In the genomic region with DNA sequence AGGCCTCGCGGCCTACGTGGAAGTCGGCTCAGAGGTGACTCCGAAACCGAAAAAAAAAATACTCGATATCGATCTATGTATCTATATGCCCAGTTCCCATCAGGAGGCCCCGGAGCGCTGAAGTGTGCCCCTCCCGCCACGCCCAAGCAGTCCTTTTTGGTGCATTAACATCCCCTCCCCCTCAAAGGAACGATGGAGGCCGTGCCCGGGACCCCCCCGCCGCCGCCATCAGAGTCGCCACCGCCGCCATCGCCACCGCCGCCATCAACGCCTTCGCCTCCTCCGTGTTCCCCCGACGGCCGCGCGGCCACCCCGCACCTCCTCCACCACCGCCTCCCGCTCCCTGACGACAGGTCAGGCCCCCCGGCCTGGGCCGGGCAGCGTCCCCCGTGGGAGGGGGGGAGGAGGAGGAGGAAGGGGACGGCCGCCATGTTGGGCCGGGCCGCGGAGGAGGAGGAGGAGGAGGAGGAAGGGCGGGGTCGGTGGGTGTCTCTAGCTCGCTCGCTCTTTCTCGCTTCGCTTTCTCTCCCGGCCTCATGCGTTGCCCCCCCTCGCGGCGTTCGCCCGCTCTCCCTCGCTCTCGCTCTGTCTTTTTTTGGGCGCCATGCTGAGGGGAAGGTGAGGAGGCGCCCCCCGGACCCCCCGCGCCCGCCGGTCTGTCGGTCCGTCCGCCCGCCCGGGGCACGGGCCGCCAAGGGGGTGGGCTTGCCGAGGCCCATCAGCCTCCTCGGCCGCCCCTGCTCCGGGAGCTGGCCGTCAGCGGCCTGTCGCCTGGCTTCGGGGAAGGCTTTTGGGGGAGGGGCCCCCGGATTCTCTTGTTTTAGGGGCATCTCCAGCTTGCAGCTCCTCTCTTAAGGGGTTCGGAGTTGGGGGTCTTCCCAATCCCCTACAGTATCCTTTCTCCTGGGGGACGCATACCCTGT, we compare ENCODE assay signal across 8 mouse cellular contexts. TPM values are rescaled to one million over a fixed set of nuclear protein-coding genes. Genes with fewer than 3 reads are reported as not detected.
DNase-seq lines count a peak whose midpoint lies in the region; ATAC-seq and TF ChIP-seq lines count a peak whose summit lies in the region.

A gene (plus strand): TSS at position 222 of the 923 bp plus-strand sequence.

- peak within 1 kb of the TSS; percentile 97 to 99 for H3K4me3 ChIP-seq in ES-E14 (ENCODE audit: insufficient read depth in 1 of 2, low read depth in 1 of 2, low read length in 2 of 2, poor library complexity in 1 of 2, severe bottlenecking in 1 of 2)
- H3K4me3 ChIP-seq in forebrain, embryonic 15.5 days = peak within 1 kb of the TSS; percentile 78
- peak within 1 kb of the TSS; percentile 90 for H3K4me3 ChIP-seq in lung, adult 2 months (replicated peaks; ENCODE audit: extremely low read depth, low read depth, low read length)
- H3K4me3 ChIP-seq in neural tube, embryonic 15.5 days (replicated peaks) = peak within 1 kb of the TSS; percentile 84

- H3K4me2 ChIP-seq in forebrain, embryonic 15.5 days (replicated peaks) = peak within 1 kb of the TSS; percentile 80
- H3K4me2 ChIP-seq in neural tube, embryonic 15.5 days = peak within 1 kb of the TSS; percentile 71

- peak within 1 kb of the TSS; percentile 100 for H3K9ac ChIP-seq in ES-E14 (ENCODE audit: insufficient read depth, low read depth, low read length, poor library complexity, severe bottlenecking)
- H3K9ac ChIP-seq in forebrain, embryonic 15.5 days (replicated peaks) = peak within 1 kb of the TSS; percentile 100
- peak within 1 kb of the TSS; percentile 100 for H3K9ac ChIP-seq in neural tube, embryonic 15.5 days (replicated peaks)

- TF ChIP-seq POLR2A in lung, adult 2 months (IDR thresholded peaks at IDR 0.05; ENCODE audit: borderline replicate concordance, extremely low read depth, low read depth, low read length) = peak; percentile 96

- WGBS in forebrain, embryonic 15.5 days = under 1% methylated on average over 83 of the region's 85 CpGs
- under 1% methylated on average over 76 of the region's 85 CpGs for WGBS in lung, adult 2 months
- 1% methylated on average over 51 of the region's 85 CpGs for WGBS in neural tube, embryonic 15.5 days

- H3K27ac ChIP-seq in ES-E14 (ENCODE audit: insufficient read depth, low read depth, low read length, poor library complexity, severe bottlenecking) = peak within 1 kb of the TSS; percentile 100
- H3K27ac ChIP-seq in forebrain, embryonic 15.5 days (replicated peaks) = peak within 1 kb of the TSS; percentile 100
- H3K27ac ChIP-seq in neural tube, embryonic 15.5 days (replicated peaks) = peak within 1 kb of the TSS; percentile 100

- peaks cover 2% of the 10 kb centered on the region; the same call in 1 of the 2 replicates for H3K36me3 ChIP-seq in ES-E14 (ENCODE audit: control insufficient read depth, insufficient read depth, low read length, poor library complexity, severe bottlenecking)
- H3K36me3 ChIP-seq in forebrain, embryonic 15.5 days = no peaks in the 10 kb centered on the region
- H3K36me3 ChIP-seq in neural tube, embryonic 15.5 days = no peaks in the 10 kb centered on the region

- TF ChIP-seq CTCF in lung, adult 2 months (IDR thresholded peaks at IDR 0.05; ENCODE audit: insufficient read depth, low read length) = no peak

- in situ Hi-C loops in ES-E14 (cut with MboI; ENCODE audit: low sequenced_read_pairs in 2 of 2, unreplicated experiment in 2 of 2) = no loop called here

- no peaks in the 10 kb centered on the region for H3K9me3 ChIP-seq in ES-E14 (ENCODE audit: control insufficient read depth, insufficient read depth, low read depth, low read length)
- H3K9me3 ChIP-seq in forebrain, embryonic 15.5 days = no peaks in the 10 kb centered on the region
- no peaks in the 10 kb centered on the region for H3K9me3 ChIP-seq in neural tube, embryonic 15.5 days (replicated peaks)

- peak; percentile 74 for DNase-seq in ES-E14 (ENCODE audit: low read depth, low spot score)
- peak; percentile 91 for DNase-seq in cerebellum, adult 11-12 months
- peak; percentile 91 to 93 for DNase-seq in heart, postnatal 14 days
- DNase-seq in layer of hippocampus, adult 18-20 months (ENCODE audit: low spot score in 2 of 2) = peak; percentile 81 to 89
- DNase-seq in lung, adult 2 months = peak; percentile 92
- peak; percentile 90 for DNase-seq in testis, postnatal 10 days (ENCODE audit: low spot score)

- H3K27me3 ChIP-seq in forebrain, embryonic 15.5 days = no peaks in the 10 kb centered on the region
- no peaks in the 10 kb centered on the region for H3K27me3 ChIP-seq in neural tube, embryonic 15.5 days (replicated peaks)

- intact Hi-C loops in heart, postnatal 14 days (cut with DNase I) = no loop called here

- ATAC-seq in forebrain, embryonic 15.5 days (replicated peaks) = peak; percentile 37
- ATAC-seq in neural tube, embryonic 15.5 days (ENCODE audit: low FRiP score) = peak; percentile 38

- H3K4me1 ChIP-seq in ES-E14 (ENCODE audit: control insufficient read depth in 2 of 2, insufficient read depth in 2 of 2, low read length in 2 of 2, poor library complexity in 1 of 2) = peaks cover 11 to 16% of the 10 kb centered on the region in 2 experiments
- peaks cover 34% of the 10 kb centered on the region for H3K4me1 ChIP-seq in forebrain, embryonic 15.5 days
- peaks cover 26% of the 10 kb centered on the region for H3K4me1 ChIP-seq in lung, adult 2 months (ENCODE audit: control insufficient read depth, insufficient read depth, low read length)
- H3K4me1 ChIP-seq in neural tube, embryonic 15.5 days = peaks cover 38% of the 10 kb centered on the region

TF ChIP-seq in ES-E14, 5 proteins besides CTCF, POLR2A, EP300 and RAD21:
- TF ChIP-seq ZC3H11A (IDR thresholded peaks at IDR 0.05; ENCODE audit: borderline replicate concordance, low read depth, low read length) (no peak), CHD2 (IDR thresholded peaks at IDR 0.05; ENCODE audit: low read depth, low read length) (0 out of 2 replicates have a peak, but pooled peaks have one; percentile 17), MAFK (IDR thresholded peaks at IDR 0.05; ENCODE audit: insufficient read depth, low read depth, low read length) (no peak), ZNF384 (IDR thresholded peaks at IDR 0.05; ENCODE audit: low read depth, low read length) (0 out of 2 replicates have a peak, but pooled peaks have one; percentile 15), HCFC1 (IDR thresholded peaks at IDR 0.05; ENCODE audit: borderline replicate concordance, insufficient read depth, low read length) (no peak)

RNA-seq across cellular contexts. Expression of the gene that starts here (rescaled TPM):
- 43.7 and 43.9 TPM in 2 replicates for total RNA-seq in ES-E14 (2012; rRNA removed)
- polyA plus RNA-seq in forebrain, embryonic 15.5 days (2015; fragmentation: Nextera tagmentation; extraction: Ambion mirVana) = 22.3 and 25.2 TPM in 2 replicates
- total RNA-seq in heart, postnatal 14 days (2021) = 10 to 100 TPM; 29.5 to 30.1 TPM
- total RNA-seq in layer of hippocampus, adult 18-20 months (2021) = 10 to 100 TPM; 55.9 to 56.9 TPM
- polyA plus RNA-seq in lung, adult 2 months (2012; rRNA removed) = 44.9 and 45.9 TPM in 2 replicates
- 14.5 and 17.3 TPM in 2 replicates for polyA plus RNA-seq in neural tube, embryonic 15.5 days (2015; fragmentation: Nextera tagmentation; extraction: Ambion mirVana)

Comparison
In these comparisons a context has a peak if more than half of its experiments do, and no peak if none do; other contexts are left out.
1. Peak in every context shown above with its lines: DNase-seq, ATAC-seq, H3K4me3 ChIP-seq and H3K27ac ChIP-seq.